Mouse (Mus musculus): ENCODE data around the gene Abi3bp. TPM values are rescaled to one million over a fixed set of nuclear protein-coding genes. Genes with fewer than 3 reads are reported as not detected.

Gene Abi3bp
- polyA plus RNA-seq, 1 experiment from 2014 or later: 5.1 TPM

DNA sequence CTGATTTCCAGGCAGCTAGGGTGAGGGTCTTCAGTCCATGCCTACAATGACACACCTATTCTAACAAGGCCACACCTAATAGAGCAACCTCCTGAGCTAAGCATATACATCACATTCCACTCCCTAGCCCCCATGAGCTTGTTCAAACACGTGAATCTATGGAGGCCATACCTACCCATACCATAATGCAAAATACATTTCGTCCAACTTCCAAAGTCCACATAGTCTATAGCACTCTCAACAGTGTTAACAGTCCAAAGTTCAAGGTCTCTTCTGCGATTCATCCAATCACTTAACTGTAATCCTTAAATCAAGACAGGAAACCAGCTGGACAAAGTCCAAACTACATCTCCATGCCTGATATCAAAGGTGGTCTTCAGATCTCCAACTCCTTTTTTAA is 232.4 kb downstream of the Abi3bp start:
- no peaks in the 10 kb centered on the region for H3K4me1 ChIP-seq
- H3K4me3 ChIP-seq (replicated peaks): no peak overlapping the region
- 97% methylated on average over 3 of the region's 3 CpGs for WGBS
- no peak overlapping the region for H3K4me2 ChIP-seq
- H3K9ac ChIP-seq: no peak overlapping the region
- peaks cover 60% of the 10 kb centered on the region for H3K36me3 ChIP-seq
- ATAC-seq (replicated peaks; ENCODE audit: low FRiP score): no peak
- no peaks in the 10 kb centered on the region for H3K9me3 ChIP-seq (replicated peaks)
- H3K27ac ChIP-seq: no peak overlapping the region
- H3K27me3 ChIP-seq: no peaks in the 10 kb centered on the region

DNA sequence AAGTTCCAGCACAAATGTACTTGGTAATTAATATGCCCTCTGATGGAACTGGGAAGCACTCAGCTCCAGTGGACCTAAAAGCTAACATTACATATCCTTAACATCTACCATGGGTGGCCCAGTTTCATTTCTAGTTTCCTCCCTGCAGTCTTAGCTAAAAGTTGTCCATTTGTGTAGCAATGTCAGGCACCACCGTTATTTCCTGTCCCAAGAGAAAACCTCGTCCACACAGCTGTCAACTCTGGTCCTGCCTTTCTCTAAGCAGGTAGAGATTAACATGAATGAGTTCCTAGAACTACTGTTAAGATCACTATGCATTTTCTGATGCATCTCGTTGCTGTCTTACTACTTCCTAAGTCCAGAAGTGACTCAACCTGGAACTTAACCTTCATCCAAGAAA is 237.9 kb downstream of the Abi3bp start:
- peaks cover 19% of the 10 kb centered on the region for H3K36me3 ChIP-seq
- H3K4me2 ChIP-seq: peak overlapping the region; percentile 66
- WGBS: 65% methylated on average over 3 of the region's 3 CpGs
- no peak overlapping the region for H3K27ac ChIP-seq
- peaks cover 9% of the 10 kb centered on the region for H3K4me1 ChIP-seq
- no peaks in the 10 kb centered on the region for H3K27me3 ChIP-seq
- ATAC-seq (replicated peaks; ENCODE audit: low FRiP score): no peak
- H3K4me3 ChIP-seq (replicated peaks): peak overlapping the region; percentile 85
- no peaks in the 10 kb centered on the region for H3K9me3 ChIP-seq (replicated peaks)
- H3K9ac ChIP-seq: no peak overlapping the region

DNA sequence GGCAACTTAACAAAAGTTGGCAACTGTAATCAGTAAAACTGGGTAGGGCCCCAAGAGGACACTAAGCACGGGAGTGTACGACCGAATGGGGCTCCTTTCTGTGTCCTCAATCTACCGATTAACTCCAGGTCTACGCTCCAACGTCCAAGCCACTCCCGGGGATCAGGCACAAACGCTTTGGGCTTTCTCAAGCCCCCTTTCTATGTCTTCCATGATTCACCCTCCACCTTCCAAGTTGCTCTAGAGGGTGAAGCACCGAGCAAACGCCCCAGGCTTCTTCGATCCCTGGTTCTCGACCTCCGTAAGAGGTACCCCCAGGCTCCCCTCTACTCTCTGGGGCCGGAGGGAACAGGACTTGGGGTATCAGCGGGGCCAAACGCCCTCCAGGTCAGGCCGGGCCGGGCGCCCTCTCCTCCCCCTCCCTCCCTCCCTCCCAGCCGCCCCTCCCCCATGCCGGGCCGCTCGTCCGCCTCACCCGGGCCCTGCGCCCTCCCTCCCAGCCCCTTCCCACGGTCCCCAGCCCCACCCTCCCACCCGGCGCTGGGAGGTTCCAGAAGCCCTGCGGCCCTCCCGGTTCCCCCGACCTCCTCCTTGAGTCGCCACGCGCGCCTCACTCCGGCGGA is 239.0 kb downstream of the Abi3bp start:
- Histone ChIP-seq H3K27ac (peak overlapping the region; percentile 99), H3K27me3 (no peaks in the 10 kb centered on the region), H3K9me3 (replicated peaks) (no peaks in the 10 kb centered on the region), H3K36me3 (peaks cover 9% of the 10 kb centered on the region), H3K9ac (peak overlapping the region; percentile 82), H3K4me3 (replicated peaks) (peak overlapping the region; percentile 85), H3K4me1 (peaks cover 9% of the 10 kb centered on the region), H3K4me2 (peak overlapping the region; percentile 66)
- peak; percentile 84 for ATAC-seq (replicated peaks; ENCODE audit: low FRiP score)
- 0% methylated on average over 28 of the region's 38 CpGs for WGBS

DNA sequence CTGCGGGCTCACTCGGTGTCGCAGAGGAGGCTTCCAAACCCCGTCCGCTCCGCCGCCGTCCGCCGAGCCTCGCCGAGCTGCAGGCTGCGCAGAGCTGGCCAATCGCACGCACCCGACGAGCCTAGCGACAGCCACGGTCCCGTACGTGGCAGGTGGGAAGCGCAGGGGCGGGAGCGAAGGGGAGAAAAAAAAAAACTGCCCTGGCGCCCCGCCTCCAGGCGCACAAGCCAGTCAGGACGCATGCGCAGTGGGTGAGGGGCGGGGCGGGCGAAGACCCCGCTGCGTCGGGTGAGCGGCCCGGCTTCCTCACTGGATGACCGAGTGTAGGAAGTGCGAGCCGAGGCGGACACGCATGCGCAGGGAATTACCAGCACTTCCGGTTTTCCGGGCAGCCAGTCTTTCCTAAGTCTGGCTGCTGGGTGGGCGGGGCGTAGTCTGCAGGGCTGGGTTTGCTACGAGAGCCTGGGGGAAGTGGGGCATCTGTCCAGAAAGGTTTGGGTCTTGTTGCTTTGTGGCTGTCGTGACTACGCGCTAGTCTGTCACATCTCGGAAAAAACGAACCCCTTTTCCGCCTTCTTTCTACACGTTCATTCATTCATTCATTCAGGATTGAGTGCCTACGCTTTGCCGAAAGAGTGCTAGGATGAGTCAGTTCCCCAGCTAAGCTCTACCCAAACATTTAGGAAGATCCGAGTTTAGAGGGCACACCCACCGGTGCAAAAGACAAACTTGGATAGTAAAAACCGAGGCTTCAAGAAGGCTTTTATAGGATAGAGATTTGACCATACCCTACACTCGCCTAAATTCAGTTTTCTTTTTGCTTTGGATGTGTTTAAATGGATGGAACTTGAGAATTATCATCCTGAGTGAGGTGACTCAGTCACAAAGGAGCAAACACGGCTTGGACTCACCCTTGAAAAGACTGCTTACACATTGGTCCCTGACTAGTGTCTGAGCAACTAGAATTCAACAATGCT is 239.8 kb downstream of the Abi3bp start, which contains the start of gene Tfg:
Gene Tfg, minus strand, starts transcription at position 227 of the 977 bp plus-strand sequence.
- Histone ChIP-seq H3K9ac (peak within 1 kb of the TSS; percentile 82), H3K4me3 (replicated peaks) (peak within 1 kb of the TSS; percentile 85), H3K27ac (peak within 1 kb of the TSS; percentile 99), H3K36me3 (peaks cover 2% of the 10 kb centered on the region), H3K9me3 (replicated peaks) (no peaks in the 10 kb centered on the region), H3K4me1 (peaks cover 9% of the 10 kb centered on the region), H3K4me2 (peak within 1 kb of the TSS; percentile 68), H3K27me3 (no peaks in the 10 kb centered on the region)
- peak; percentile 98 for ATAC-seq (replicated peaks; ENCODE audit: low FRiP score)
- WGBS: under 1% methylated on average over 62 of the region's 62 CpGs

DNA sequence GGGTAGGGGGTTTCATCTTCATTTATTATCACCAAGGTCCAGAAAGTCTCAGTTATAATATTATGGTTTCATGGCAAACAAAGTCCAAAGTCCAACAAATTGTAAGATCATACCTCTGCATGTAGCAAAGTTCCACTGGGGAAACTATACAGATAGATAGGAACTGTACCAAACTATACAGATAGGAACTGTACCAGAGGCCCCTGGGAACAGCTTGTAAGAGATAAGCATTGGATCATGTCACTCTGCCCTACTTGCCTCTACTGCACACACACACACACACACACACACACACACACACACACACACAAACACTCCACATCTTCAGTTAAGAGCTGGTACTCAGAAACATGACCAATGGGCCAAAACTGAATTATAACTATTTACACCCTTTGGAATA is 241.4 kb downstream of the Abi3bp start:
- Histone ChIP-seq H3K4me3 (replicated peaks) (no peak overlapping the region), H3K36me3 (no peaks in the 10 kb centered on the region), H3K9me3 (replicated peaks) (no peaks in the 10 kb centered on the region), H3K27ac (no peak overlapping the region), H3K4me2 (no peak overlapping the region), H3K4me1 (peaks cover 9% of the 10 kb centered on the region), H3K27me3 (no peaks in the 10 kb centered on the region), H3K9ac (no peak overlapping the region)
- ATAC-seq (replicated peaks; ENCODE audit: low FRiP score): no peak

DNA sequence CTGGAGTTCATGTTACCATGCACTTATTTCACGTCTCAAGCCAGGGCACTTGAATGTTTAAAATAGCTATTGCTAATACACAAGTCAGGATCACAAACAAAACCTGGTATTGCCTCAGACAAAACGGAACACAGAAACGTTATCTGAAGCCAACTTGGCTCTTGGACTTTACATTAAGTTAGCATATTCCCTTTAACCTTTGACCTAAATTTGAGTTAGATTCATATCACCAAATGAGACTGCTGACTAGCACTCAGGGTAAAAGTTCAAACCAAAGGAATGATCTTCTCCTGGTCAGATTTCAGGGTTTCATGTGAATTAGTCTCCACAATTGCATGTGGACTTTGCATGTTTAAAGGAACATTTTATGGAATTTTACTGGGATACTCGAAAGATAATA is 244.7 kb downstream of the Abi3bp start:
- no peaks in the 10 kb centered on the region for H3K27me3 ChIP-seq
- WGBS: 58% methylated on average over 4 of the region's 4 CpGs

DNA sequence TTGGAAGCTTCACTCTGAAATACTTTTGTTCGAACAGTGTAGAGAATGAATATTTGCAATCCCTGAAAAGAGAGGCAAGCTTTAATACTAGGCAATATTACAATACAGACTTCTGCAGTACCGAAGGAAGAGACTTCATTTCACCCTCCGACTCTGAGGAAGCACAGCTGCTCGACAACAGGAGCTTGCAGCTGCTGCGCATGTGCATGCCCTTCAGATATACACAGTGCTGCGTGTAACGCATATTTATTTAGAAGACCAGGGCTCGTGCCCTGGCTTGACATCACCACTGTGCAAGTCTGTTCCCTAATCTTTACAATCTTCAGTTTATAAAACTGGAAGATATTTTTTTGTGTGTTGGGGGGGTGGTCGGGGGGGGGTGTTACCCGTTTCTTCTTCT is 247.2 kb downstream of the Abi3bp start:
- WGBS: 74% methylated on average over 10 of the region's 10 CpGs
- Histone ChIP-seq H3K4me3 (replicated peaks) (no peak overlapping the region), H3K36me3 (no peaks in the 10 kb centered on the region), H3K9ac (no peak overlapping the region), H3K4me2 (no peak overlapping the region), H3K9me3 (replicated peaks) (no peaks in the 10 kb centered on the region), H3K27me3 (no peaks in the 10 kb centered on the region), H3K4me1 (no peaks in the 10 kb centered on the region), H3K27ac (no peak overlapping the region)
- ATAC-seq (replicated peaks; ENCODE audit: low FRiP score): no peak

More for the DNA sequence above, 244.7 kb downstream of the Abi3bp start:
- Histone ChIP-seq H3K4me2 (no peak overlapping the region), H3K4me3 (replicated peaks) (no peak overlapping the region), H3K9me3 (replicated peaks) (no peaks in the 10 kb centered on the region), H3K4me1 (no peaks in the 10 kb centered on the region), H3K27ac (no peak overlapping the region), H3K9ac (no peak overlapping the region), H3K36me3 (no peaks in the 10 kb centered on the region)
- no peak for ATAC-seq (replicated peaks; ENCODE audit: low FRiP score)

DNA sequence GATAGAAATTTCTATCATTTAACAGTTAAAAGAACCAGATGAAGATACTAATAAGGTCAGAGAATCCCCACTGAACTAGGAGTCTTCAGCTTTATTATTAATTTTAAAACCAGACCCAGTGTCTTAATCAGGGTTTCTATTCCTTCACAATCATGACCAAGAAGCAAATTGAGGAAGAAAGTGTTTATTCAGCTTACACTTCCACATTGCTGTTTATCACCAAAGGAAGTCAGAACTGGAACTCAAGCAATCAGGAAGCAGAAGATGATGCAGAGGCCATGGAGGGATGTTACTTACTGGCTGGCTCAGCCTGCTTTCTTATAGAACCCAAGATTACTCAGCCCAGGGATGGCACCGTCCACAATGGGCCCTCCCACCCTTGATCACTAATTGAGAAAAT is 251.4 kb downstream of the Abi3bp start:
- H3K36me3 ChIP-seq: no peaks in the 10 kb centered on the region
- no peak overlapping the region for H3K9ac ChIP-seq
- H3K27ac ChIP-seq: no peak overlapping the region
- no peak for ATAC-seq (replicated peaks; ENCODE audit: low FRiP score)
- H3K9me3 ChIP-seq (replicated peaks): no peaks in the 10 kb centered on the region
- no peaks in the 10 kb centered on the region for H3K4me1 ChIP-seq
- 0% methylated on average over 1 of the region's 1 CpGs for WGBS
- H3K4me3 ChIP-seq (replicated peaks): no peak overlapping the region
- H3K4me2 ChIP-seq: no peak overlapping the region
- no peaks in the 10 kb centered on the region for H3K27me3 ChIP-seq

Other genes starting within 250 kb of the Abi3bp start
- gene Tfg, start 239.6 kb downstream of the Abi3bp start, polyA plus RNA-seq (2015; fragmentation: Nextera tagmentation; extraction: Ambion mirVana): 147 and 148 TPM in 2 replicates

Measured in kidney, embryonic 15.5 days (tissue).